Mouse (Mus musculus) frontal cortex, postnatal 25 days (tissue): ENCODE measurements around the gene 2310022A10Rik.
A peak's percentile ranks its signal among the peaks of the same experiment; 100 is the strongest.

ENCODE experiments used
- DNase-seq, 2 experiments: peaks; one replicate each; pipeline ENCODE4 v3.0.0; 2022; ENCODE audit warnings: low spot score in 2 of 2

2310022A10Rik gene

DNA sequence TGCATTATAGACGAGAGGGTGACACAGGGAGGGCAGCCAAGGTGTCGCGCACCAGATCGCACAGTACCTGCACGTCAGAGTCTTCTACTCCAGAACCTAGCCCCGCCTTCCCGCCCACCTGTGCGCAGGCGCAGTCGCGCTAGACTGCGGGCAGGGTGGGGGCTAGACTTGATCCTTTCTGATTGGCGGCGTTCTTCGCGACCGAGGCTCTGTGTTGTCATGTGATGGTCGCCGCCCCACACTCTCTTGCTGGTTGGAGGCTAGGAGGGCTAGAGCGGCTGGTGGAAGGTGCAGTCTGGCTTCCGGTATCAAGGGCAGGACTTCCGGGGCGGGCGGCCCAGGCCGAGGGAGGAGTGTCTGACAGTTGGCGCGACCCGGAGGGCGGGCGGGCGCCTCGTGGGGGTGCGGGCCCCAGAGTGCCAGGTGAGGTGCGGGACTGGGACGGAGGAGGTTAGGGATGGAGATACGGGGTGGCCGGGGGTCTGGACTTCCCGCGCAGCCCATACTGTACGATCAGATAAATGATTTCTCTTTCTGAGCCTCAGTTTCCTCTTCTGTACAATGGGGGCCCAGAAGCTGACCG lies at the start of gene 2310022A10Rik, which contains the start of gene Pld3:
Gene 2310022A10Rik, plus strand, starts transcription at position 303 of the 583 bp plus-strand sequence.
Gene Pld3, minus strand, starts transcription at position 288 of the 583 bp plus-strand sequence.
- peak; percentile 85 to 94 for DNase-seq

DNA sequence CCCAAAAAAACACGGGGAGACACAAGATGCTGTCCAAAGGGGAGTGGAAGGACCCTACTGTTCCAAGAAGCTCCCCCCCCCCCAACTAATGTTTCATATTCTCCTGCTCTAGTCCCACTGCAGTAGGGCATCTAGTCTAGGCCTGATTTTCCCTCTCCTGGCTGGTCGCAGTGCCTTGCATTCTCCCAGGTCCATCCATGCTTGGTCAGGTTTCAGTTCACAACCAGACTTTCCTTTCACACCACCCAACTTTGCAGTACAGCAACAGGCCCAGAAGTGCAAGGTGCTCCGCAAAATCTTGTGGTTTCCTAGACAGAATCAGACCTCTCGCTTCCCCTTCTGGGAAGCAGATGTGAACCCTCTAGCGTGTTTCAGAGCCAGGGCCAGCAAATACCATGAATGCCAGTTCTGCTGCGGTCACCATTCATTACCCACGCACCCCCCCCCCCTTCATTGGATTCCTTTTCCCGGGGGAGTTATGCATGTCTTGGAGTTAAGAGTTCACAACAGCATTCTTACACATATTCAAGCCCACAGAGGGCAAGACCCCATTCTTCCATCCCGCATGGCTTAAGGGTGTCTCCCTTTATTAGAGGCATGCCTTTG lies 46.2 kb upstream of the 2310022A10Rik start:
- DNase-seq: no peak

GRCm38 (mm10) chr7:27507711-27508647 lies 45.1 kb upstream of the 2310022A10Rik start:
- DNase-seq: peak; percentile 77 to 82

DNA sequence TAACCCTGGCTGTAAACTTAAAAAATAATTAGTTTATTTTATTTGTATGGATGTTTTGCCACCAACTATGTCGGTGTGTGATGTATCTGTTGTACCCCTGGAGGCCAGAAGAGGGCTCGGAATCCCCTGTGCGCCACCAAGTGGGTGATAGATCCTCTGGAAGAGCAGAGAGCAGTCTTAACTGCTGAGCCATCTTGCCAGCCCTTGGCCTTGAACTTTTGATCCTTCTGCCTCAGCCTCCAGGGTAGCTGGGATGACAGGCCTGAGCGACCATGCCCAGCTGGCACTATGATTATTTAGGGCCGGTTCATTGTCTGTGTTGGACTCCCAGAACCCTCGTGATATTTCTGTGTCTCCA lies 44.4 kb upstream of the 2310022A10Rik start:
- DNase-seq: no peak

- DNase-seq: no peak
Measured at GRCm38 (mm10) chr7:27510809-27511208, 42.2 kb upstream of the 2310022A10Rik start.

DNA sequence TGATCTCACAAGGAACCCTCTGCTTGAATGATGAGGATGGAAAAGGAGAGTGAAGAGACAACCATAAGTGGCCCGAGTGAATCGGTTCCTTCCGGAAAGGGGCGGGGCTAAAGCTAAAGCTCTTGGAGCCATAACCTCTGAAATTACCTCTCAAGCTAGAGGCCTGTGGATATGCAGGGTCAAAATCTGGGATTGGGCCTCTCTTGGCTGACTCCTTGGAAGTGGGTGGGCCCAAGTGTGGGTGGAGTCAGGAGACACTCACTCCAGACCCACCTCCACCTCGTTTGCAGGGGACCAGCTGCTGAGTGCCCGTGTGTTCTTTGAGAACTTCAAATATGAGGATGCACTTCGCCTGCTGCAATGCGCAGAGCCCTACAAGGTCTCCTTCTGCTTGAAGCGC lies 38.1 kb upstream of the 2310022A10Rik start:
- no peak for DNase-seq

DNA sequence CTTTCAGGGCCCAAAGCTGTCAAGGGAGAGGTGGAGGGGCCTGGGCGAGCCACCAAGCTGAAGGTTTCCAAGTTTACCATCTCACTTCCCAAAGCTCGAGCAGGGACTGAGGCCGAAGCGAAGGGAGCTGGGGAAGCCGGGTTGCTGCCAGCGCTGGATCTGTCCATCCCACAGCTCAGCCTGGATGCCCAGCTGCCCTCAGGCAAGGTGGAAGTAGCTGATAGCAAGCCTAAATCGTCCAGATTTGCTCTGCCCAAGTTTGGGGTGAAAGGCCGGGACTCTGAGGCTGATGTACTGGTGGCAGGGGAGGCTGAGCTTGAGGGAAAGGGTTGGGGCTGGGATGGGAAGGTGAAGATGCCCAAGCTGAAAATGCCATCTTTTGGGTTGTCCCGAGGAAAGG lies 34.7 kb upstream of the 2310022A10Rik start:
- DNase-seq: no peak

DNA sequence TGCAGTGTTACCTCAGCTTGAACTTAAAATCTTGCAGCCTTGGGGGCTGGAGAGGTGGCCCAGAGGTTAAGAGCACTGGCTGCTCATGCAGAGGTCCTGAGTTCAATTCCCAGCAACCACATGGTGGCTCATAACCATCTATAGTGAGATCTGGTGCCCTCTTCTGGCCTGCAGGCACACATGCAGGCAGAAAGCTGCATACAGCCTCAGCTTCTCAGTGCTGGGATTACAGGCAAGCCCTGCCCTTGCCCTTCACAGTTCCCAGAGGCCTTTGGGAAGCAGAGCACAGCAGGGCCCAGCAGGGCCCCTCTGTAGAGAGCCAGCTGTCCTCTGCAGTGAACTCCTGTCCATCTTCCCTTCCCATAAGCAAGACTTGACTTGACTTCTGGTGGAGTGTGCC lies 32.9 kb upstream of the 2310022A10Rik start:
- DNase-seq: no peak

- no peak for DNase-seq
Measured at GRCm38 (mm10) chr7:27520599-27520998, 32.4 kb upstream of the 2310022A10Rik start.

GRCm38 (mm10) chr7:27522967-27523366 lies 30.1 kb upstream of the 2310022A10Rik start, which contains the start of gene Hipk4:
Gene Hipk4, plus strand, starts transcription at chr7:27523267.
- no peak for DNase-seq

GRCm38 (mm10) chr7:27523805-27524204 lies 29.2 kb upstream of the 2310022A10Rik start:
- DNase-seq: no peak

- DNase-seq: peak; percentile 60 to 75
Measured at GRCm38 (mm10) chr7:27526039-27526827, 26.8 kb upstream of the 2310022A10Rik start.

DNA sequence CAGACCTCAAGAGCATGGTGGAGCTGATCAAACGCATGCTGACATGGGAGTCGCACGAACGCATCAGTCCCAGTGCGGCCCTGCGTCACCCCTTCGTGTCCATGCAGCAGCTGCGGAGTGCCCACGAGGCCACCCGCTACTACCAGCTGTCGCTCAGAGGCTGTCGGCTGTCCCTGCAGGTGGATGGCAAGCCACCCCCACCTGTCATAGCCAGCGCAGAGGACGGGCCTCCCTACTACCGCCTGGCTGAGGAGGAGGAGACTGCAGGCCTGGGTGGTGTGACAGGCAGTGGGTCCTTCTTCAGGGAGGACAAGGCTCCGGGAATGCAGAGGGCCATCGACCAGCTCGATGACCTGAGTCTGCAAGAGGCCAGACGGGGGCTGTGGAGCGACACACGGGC lies 24.0 kb upstream of the 2310022A10Rik start:
- DNase-seq: no peak

DNA sequence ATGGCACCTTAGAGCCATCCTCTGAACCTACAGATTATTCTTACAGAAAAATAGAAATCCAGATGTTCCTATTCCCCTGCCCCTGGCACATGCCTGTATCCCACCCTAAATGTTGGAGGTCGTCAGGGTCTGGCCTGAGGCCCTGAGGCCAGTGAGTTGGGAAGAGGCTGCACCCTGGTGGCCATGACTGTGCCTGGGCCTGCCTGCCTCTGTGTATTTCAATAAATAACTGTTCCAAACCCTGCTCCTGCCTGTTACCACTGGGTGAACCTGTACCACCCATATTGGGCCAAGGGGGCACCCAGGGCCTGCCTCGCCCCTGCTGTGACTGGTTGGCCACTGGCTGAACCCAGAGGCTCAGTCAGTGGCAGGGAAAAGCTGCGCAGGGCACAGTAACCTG lies 22.1 kb upstream of the 2310022A10Rik start:
- no peak for DNase-seq

DNA sequence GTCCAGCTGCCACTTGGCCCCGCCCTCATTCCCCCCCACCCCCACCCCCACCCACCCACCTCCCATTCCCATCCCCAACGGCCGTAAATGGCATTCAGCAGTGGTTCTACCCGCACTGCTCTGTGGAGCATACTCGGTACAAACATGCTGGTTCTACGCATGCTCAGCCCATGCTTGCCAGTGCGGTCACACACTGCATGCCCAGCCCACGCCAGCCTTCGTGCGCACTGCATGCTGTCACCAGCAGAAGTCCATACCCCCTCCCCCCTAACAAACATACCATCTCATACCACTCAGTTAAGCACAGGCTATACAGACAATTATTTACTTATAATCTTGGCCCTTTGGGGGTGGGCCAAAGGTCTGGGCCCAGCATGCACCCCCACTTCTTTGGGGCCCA lies 21.3 kb upstream of the 2310022A10Rik start:
- DNase-seq: no peak

DNA sequence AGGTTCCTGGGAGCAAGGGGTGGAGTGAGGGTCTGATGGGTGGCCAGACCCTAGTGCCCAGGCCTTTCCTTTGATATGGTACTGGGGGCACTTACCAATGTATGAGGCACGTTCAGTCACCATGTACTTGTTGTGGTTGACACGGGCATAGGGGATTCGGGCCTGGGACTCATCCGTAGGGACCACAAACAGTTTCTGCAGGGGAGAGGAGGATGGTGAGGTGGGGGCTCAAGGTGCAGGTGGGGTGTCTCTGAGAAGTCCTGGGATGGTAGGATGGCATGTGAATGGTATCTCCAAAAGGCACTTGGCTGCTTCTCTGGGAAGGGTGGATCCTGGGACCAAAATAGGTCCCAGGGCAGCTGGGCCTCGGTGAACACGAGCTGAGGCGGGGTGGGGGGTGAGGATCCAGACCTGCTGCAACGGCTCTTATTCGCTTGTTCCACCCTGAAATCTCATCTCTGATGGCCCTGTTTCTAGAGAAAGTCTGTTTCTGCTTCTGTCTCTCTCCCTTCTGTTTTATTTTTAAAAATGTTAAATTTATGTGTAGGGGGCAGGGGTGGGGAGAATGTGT lies 20.5 kb upstream of the 2310022A10Rik start:
- no peak for DNase-seq

GRCm38 (mm10) chr7:27535386-27535785 lies 17.6 kb upstream of the 2310022A10Rik start:
- DNase-seq: no peak

- DNase-seq: no peak
Measured at GRCm38 (mm10) chr7:27536618-27537017, 16.4 kb upstream of the 2310022A10Rik start.

DNA sequence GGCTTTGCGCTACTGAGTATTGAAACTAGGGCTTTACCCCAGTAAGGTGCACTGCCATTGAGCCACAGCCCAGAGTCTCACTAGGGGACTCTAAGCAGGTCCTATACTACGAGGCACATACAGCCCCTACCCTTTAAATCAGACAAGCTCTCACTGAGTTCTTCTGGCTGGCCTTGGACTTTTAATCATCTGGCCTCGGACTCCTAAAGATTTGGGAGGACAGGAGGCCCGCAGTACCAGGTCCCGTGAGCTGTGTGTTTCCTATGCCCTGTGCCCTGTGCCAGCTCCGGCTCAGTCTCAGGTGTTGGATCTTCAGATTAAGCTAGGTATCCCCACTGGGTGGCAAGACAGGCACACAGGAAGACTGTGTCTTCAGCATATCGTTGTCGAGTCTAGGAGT lies 15.0 kb upstream of the 2310022A10Rik start:
- no peak for DNase-seq

DNA sequence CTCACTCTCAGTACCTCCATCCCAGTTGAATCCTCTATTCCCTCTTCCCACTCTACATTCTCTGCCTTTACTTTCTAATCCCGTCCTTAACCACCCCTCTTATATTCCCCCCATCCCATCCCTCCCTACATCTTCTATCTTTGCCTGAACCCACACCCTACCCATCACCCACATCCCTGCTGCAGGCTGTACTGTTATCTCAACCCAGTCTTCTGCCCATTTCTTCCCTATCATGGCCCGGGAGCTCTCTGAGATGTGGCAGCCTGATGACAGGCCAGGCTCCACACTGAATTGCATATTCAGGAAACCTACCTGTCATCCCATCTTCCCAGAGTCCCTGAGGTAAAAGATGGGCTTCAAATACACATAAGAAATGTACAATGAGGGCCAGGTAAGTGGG lies 14.2 kb upstream of the 2310022A10Rik start:
- no peak for DNase-seq

- no peak for DNase-seq
Measured at GRCm38 (mm10) chr7:27540521-27540920, 12.5 kb upstream of the 2310022A10Rik start.
